In the genomic region with DNA sequence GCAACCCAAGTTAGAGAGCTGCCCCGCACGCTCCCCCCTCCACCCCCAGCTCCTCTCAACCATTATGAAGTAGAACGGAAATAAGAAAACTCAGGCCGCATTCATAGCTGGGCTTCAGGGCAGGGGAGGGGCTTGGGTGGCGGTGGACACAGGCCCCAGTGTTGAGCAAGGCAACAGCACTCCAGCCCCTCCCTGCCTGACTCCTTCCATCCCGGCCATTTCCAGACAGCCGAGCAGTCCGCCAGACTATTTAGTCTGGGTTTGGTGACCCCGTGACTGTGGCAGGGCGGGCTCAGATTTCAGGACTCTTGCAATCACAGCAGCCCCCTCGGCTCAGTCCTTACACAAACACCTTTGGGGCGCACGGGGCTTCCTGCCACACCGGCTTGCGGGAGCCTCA, we compare ENCODE assay signal across 9 mouse cellular contexts. TPM values are rescaled to one million over a fixed set of nuclear protein-coding genes. Genes with fewer than 3 reads are reported as not detected.
DNase-seq lines count a peak whose midpoint lies in the region; ATAC-seq and TF ChIP-seq lines count a peak whose summit lies in the region.
"Had no signal": no experiment of that assay in that cellular context is flagged by ENCODE, and none has a peak within 500 bp of the region (broad histone marks: within the 10 kb centered on the region; RNA-seq: fewer than 3 reads in every experiment).

No protein-coding gene starts in this region.

- no peaks in the 10 kb centered on the region for H3K79me2 ChIP-seq in heart, adult 2 months (replicated peaks; ENCODE audit: control insufficient read depth, insufficient read depth, low read length)

- DNase-seq in urinary bladder, postnatal 25 days (ENCODE audit: low spot score) = peak; percentile 26
- DNase-seq in urinary bladder, adult 2 months (ENCODE audit: low spot score) = no peak
- DNase-seq in heart, adult 2 months = peak; percentile 58 to 72
- DNase-seq in mesoderm, embryonic 11.5 days (ENCODE audit: low read depth, low spot score) = peak; percentile 89
- DNase-seq in layer of hippocampus, postnatal 25 days (ENCODE audit: extremely low spot score in 1 of 2, low spot score in 1 of 2) = no peak
- DNase-seq in right cerebral cortex, postnatal 4 days = no peak

- WGBS in heart, adult 2 months = 34% methylated on average over 15 of the region's 15 CpGs
- 1% methylated on average over 15 of the region's 15 CpGs for WGBS in kidney, embryonic 14.5 days

- TF ChIP-seq CTCF in heart, adult 2 months (IDR thresholded peaks at IDR 0.05) = no peak

- H3K27me3 ChIP-seq in heart, adult 2 months (ENCODE audit: control insufficient read depth, insufficient read depth, low read length) = no peaks in the 10 kb centered on the region
- H3K27me3 ChIP-seq in kidney, embryonic 14.5 days (ENCODE audit: control insufficient read depth, insufficient read depth, low read length) = no peaks in the 10 kb centered on the region

- TF ChIP-seq EP300 in heart, adult 2 months (IDR thresholded peaks at IDR 0.05; ENCODE audit: insufficient read depth, low read depth, low read length) = no peak

- no peaks in the 10 kb centered on the region for H3K9me3 ChIP-seq in kidney, embryonic 14.5 days (ENCODE audit: control insufficient read depth, low read length)

- peak overlapping the region; percentile 36 for H3K4me2 ChIP-seq in kidney, embryonic 14.5 days (replicated peaks; ENCODE audit: low read depth, low read length)

- H3K9ac ChIP-seq in heart, adult 2 months (ENCODE audit: low read depth, low read length) = 0 out of 2 replicates have a peak overlapping the region, but pooled peaks have one; percentile 12
- H3K9ac ChIP-seq in kidney, embryonic 14.5 days (ENCODE audit: low read depth, low read length) = 0 out of 2 replicates have a peak overlapping the region, but pooled peaks have one; percentile 4
- H3K9ac ChIP-seq: liver, embryonic 14.5 days had no signal

- H3K4me3 ChIP-seq in heart, adult 2 months = no peak overlapping the region
- H3K4me3 ChIP-seq in kidney, embryonic 14.5 days (ENCODE audit: low read length) = no peak overlapping the region

- intact Hi-C loops in heart, adult 2 months (cut with DNase I) = no loop called here

- TF ChIP-seq POLR2A in heart, adult 2 months (IDR thresholded peaks at IDR 0.05; ENCODE audit: insufficient read depth, low read depth, low read length) = no peak

- peaks cover 1% of the 10 kb centered on the region for H3K4me1 ChIP-seq in heart, adult 2 months (ENCODE audit: control insufficient read depth, insufficient read depth, low read length)
- peaks cover 24% of the 10 kb centered on the region for H3K4me1 ChIP-seq in kidney, embryonic 14.5 days (ENCODE audit: control insufficient read depth, insufficient read depth, low read length)

- peak overlapping the region; percentile 28 for H3K27ac ChIP-seq in heart, adult 2 months
- H3K27ac ChIP-seq in kidney, embryonic 14.5 days (ENCODE audit: low read depth, low read length) = peak overlapping the region; percentile 42; the same call in 1 of the 2 replicates
- H3K27ac ChIP-seq: liver, embryonic 14.5 days had no signal

- H3K36me3 ChIP-seq in heart, adult 2 months (ENCODE audit: control insufficient read depth, insufficient read depth, low read length) = no peaks in the 10 kb centered on the region
- H3K36me3 ChIP-seq in kidney, embryonic 14.5 days (ENCODE audit: control insufficient read depth, insufficient read depth, low read length) = no peaks in the 10 kb centered on the region

- peak; percentile 91 for ATAC-seq in kidney, embryonic 14.5 days (ENCODE audit: low FRiP score, low TSS enrichment)
- ATAC-seq in CD4-positive, CD25-positive, alpha-beta regulatory T cell, adult 4 months = no peak

RNA-seq across cellular contexts. Expression of a gene that starts 36.5 kb away (rescaled TPM):
- not detected in 2 replicates for polyA plus RNA-seq in urinary bladder, adult 2 months (2012; rRNA removed)
- not detected for total RNA-seq in heart, adult 2 months (2021)
- not detected in 2 replicates for polyA plus RNA-seq in heart, adult 2 months (2012; rRNA removed)
- not detected in 2 replicates for polyA plus RNA-seq in kidney, embryonic 14.5 days (2014; fragmentation: Nextera tagmentation; extraction: Ambion mirVana)
- not detected for total RNA-seq in layer of hippocampus, postnatal 25 days (2021)
- polyA plus RNA-seq in CD4-positive, CD25-positive, alpha-beta regulatory T cell, adult 4 months (2017; shearing (Covaris generic)) = not detected
- polyA plus RNA-seq: liver, embryonic 14.5 days had no signal

Comparison
In these comparisons a context has a peak if more than half of its experiments do, and no peak if none do; other contexts are left out.
1. DNase-seq: peak in urinary bladder, postnatal 25 days (single experiment), heart, adult 2 months (2 of 2) and mesoderm, embryonic 11.5 days (single experiment); none in urinary bladder, adult 2 months (single experiment), layer of hippocampus, postnatal 25 days (0 of 2) and right cerebral cortex, postnatal 4 days (single experiment).